Mouse (Mus musculus): ENCODE measurements around the gene Gja10. TPM values are rescaled to one million over a fixed set of nuclear protein-coding genes. Genes with fewer than 3 reads are reported as not detected.

Gene Gja10
- polyA plus RNA-seq, 1 experiment from 2014 or later = not detected

- Histone ChIP-seq H3K9ac (ENCODE audit: low read depth, low read length) (no peak overlapping the region), H3K27ac (replicated peaks; ENCODE audit: low read depth, low read length) (no peak overlapping the region), H3K4me3 (ENCODE audit: low read depth, low read length) (no peak overlapping the region), H3K36me3 (ENCODE audit: control insufficient read depth, insufficient read depth, low read length) (0 out of 2 replicates have a peak, but pooled peaks cover 7% of the 10 kb centered on the region), H3K4me2 (ENCODE audit: low read depth, low read length) (no peak overlapping the region), H3K27me3 (replicated peaks; ENCODE audit: control insufficient read depth, insufficient read depth, low read length) (no peaks in the 10 kb centered on the region), H3K4me1 (ENCODE audit: control insufficient read depth, insufficient read depth, low read length) (no peaks in the 10 kb centered on the region), H3K9me3 (ENCODE audit: control insufficient read depth, low read length) (no peaks in the 10 kb centered on the region)
- WGBS = 77% methylated on average over 8 of the region's 8 CpGs
- ATAC-seq (ENCODE audit: low read depth) = no peak
- no peak for DNase-seq (ENCODE audit: low spot score)
Measured at GRCm38 (mm10) chr4:32579850-32580249, 22.7 kb downstream of the Gja10 start.

DNA sequence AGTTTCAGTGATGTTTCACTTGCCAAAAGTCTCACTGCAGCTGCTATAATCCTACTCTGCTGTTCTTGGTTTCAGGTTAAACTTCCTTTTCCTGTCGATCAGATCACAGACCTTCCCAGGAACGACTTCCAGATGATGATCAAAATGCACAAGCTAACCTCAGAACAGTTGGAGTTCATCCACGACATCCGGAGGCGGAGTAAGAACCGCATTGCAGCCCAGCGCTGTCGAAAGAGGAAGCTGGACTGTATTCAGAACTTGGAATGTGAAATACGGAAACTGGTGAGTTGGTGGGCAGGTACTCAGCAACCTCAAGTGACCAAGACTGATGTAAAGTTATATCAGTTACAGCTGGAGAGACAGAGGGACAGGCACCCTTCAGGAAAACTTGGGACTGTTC, 27.4 kb downstream of the Gja10 start:
- Histone ChIP-seq H3K4me2 (ENCODE audit: low read depth, low read length) (no peak overlapping the region), H3K9me3 (ENCODE audit: control insufficient read depth, low read length) (no peaks in the 10 kb centered on the region), H3K9ac (ENCODE audit: low read depth, low read length) (no peak overlapping the region), H3K4me1 (ENCODE audit: control insufficient read depth, insufficient read depth, low read length) (no peaks in the 10 kb centered on the region), H3K4me3 (ENCODE audit: low read depth, low read length) (no peak overlapping the region), H3K27me3 (replicated peaks; ENCODE audit: control insufficient read depth, insufficient read depth, low read length) (no peaks in the 10 kb centered on the region), H3K27ac (replicated peaks; ENCODE audit: low read depth, low read length) (no peak overlapping the region), H3K36me3 (ENCODE audit: control insufficient read depth, insufficient read depth, low read length) (0 out of 2 replicates have a peak, but pooled peaks cover 4% of the 10 kb centered on the region)
- DNase-seq (ENCODE audit: low spot score) (peak; percentile 62), ATAC-seq (ENCODE audit: low read depth) (no peak)
- WGBS = 26% methylated on average over 9 of the region's 9 CpGs

DNA sequence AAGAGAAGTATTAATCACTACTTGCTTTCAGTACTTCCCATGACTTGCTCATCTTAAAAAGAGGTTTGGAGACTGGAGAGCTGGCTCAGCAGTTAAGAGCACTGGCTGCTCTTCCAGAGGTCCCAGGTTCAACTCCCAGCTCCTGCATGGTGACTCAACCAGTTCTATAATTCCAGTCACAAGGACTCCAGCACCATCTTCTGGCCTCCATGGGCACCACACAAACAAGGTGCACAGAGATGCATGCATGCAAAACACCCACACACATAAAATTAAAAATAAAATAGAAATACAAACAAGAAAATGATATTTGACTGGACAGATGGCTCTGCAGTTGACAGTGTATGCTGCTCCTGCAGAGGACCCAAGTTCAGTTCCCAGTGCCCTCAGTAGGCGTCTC, 28.0 kb downstream of the Gja10 start:
- no peak for ATAC-seq (ENCODE audit: low read depth)
- DNase-seq (ENCODE audit: low spot score) = no peak
- H3K4me2 ChIP-seq (ENCODE audit: low read depth, low read length) = no peak overlapping the region
- H3K4me3 ChIP-seq (ENCODE audit: low read depth, low read length) = no peak overlapping the region
- H3K9me3 ChIP-seq (ENCODE audit: control insufficient read depth, low read length) = no peaks in the 10 kb centered on the region
- no peaks in the 10 kb centered on the region for H3K4me1 ChIP-seq (ENCODE audit: control insufficient read depth, insufficient read depth, low read length)
- no peak overlapping the region for H3K9ac ChIP-seq (ENCODE audit: low read depth, low read length)
- H3K36me3 ChIP-seq (ENCODE audit: control insufficient read depth, insufficient read depth, low read length) = no peaks in the 10 kb centered on the region
- 82% methylated on average over 1 of the region's 1 CpGs for WGBS
- H3K27me3 ChIP-seq (replicated peaks; ENCODE audit: control insufficient read depth, insufficient read depth, low read length) = no peaks in the 10 kb centered on the region
- no peak overlapping the region for H3K27ac ChIP-seq (replicated peaks; ENCODE audit: low read depth, low read length)

DNA sequence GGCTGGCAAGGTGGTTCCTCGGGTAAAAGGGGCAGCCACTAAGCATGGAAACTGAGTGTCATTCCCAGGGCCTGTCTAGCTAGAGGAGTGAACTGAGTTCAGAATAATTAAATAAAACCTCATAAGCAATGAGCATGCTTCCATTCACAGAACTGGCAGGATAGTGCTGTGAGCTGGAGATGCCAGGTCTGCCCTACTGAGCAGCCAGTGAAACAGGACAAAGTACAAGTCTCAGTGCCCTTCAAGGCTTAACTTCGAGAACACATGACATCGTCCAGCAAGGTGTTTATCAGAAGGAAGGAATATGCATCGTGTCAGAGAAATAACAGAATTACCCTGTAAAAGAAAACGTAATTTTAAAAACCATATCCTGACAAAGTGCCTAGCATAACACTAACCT, 29.0 kb downstream of the Gja10 start:
- ATAC-seq (ENCODE audit: low read depth) = no peak
- DNase-seq (ENCODE audit: low spot score) = no peak
- Histone ChIP-seq H3K27me3 (replicated peaks; ENCODE audit: control insufficient read depth, insufficient read depth, low read length) (no peaks in the 10 kb centered on the region), H3K4me3 (ENCODE audit: low read depth, low read length) (no peak overlapping the region), H3K4me1 (ENCODE audit: control insufficient read depth, insufficient read depth, low read length) (no peaks in the 10 kb centered on the region), H3K9me3 (ENCODE audit: control insufficient read depth, low read length) (no peaks in the 10 kb centered on the region), H3K9ac (ENCODE audit: low read depth, low read length) (no peak overlapping the region), H3K27ac (replicated peaks; ENCODE audit: low read depth, low read length) (no peak overlapping the region), H3K4me2 (ENCODE audit: low read depth, low read length) (no peak overlapping the region), H3K36me3 (ENCODE audit: control insufficient read depth, insufficient read depth, low read length) (no peaks in the 10 kb centered on the region)
- WGBS = 87% methylated on average over 5 of the region's 5 CpGs

- Histone ChIP-seq H3K27me3 (replicated peaks; ENCODE audit: control insufficient read depth, insufficient read depth, low read length) (no peaks in the 10 kb centered on the region), H3K36me3 (ENCODE audit: control insufficient read depth, insufficient read depth, low read length) (no peaks in the 10 kb centered on the region), H3K4me3 (ENCODE audit: low read depth, low read length) (no peak overlapping the region), H3K9me3 (ENCODE audit: control insufficient read depth, low read length) (no peaks in the 10 kb centered on the region), H3K4me2 (ENCODE audit: low read depth, low read length) (no peak overlapping the region), H3K4me1 (ENCODE audit: control insufficient read depth, insufficient read depth, low read length) (no peaks in the 10 kb centered on the region), H3K27ac (replicated peaks; ENCODE audit: low read depth, low read length) (no peak overlapping the region), H3K9ac (ENCODE audit: low read depth, low read length) (no peak overlapping the region)
- WGBS = 60% methylated on average over 1 of the region's 1 CpGs
- DNase-seq (ENCODE audit: low spot score) = peak; percentile 71
- ATAC-seq (ENCODE audit: low read depth) = peak; percentile 54
Measured at GRCm38 (mm10) chr4:32572118-32572517, 30.4 kb downstream of the Gja10 start.

GRCm38 (mm10) chr4:32571441-32571840, 31.1 kb downstream of the Gja10 start:
- ATAC-seq (ENCODE audit: low read depth) = no peak

GRCm38 (mm10) chr4:32570939-32571317, 31.6 kb downstream of the Gja10 start:
- no peaks in the 10 kb centered on the region for H3K27me3 ChIP-seq (replicated peaks; ENCODE audit: control insufficient read depth, insufficient read depth, low read length)
- H3K9ac ChIP-seq (ENCODE audit: low read depth, low read length) = no peak overlapping the region
- H3K27ac ChIP-seq (replicated peaks; ENCODE audit: low read depth, low read length) = no peak overlapping the region
- ATAC-seq (ENCODE audit: low read depth) (no peak), DNase-seq (ENCODE audit: low spot score) (no peak)
- H3K4me2 ChIP-seq (ENCODE audit: low read depth, low read length) = no peak overlapping the region
- H3K9me3 ChIP-seq (ENCODE audit: control insufficient read depth, low read length) = no peaks in the 10 kb centered on the region
- 73% methylated on average over 8 of the region's 8 CpGs for WGBS
- no peaks in the 10 kb centered on the region for H3K4me1 ChIP-seq (ENCODE audit: control insufficient read depth, insufficient read depth, low read length)
- H3K4me3 ChIP-seq (ENCODE audit: low read depth, low read length) = no peak overlapping the region
- no peaks in the 10 kb centered on the region for H3K36me3 ChIP-seq (ENCODE audit: control insufficient read depth, insufficient read depth, low read length)

More at GRCm38 (mm10) chr4:32571441-32571840, 31.1 kb downstream of the Gja10 start:
- no peaks in the 10 kb centered on the region for H3K4me1 ChIP-seq (ENCODE audit: control insufficient read depth, insufficient read depth, low read length)
- H3K4me3 ChIP-seq (ENCODE audit: low read depth, low read length) = no peak overlapping the region
- no peak for DNase-seq (ENCODE audit: low spot score)
- H3K36me3 ChIP-seq (ENCODE audit: control insufficient read depth, insufficient read depth, low read length) = no peaks in the 10 kb centered on the region
- H3K27me3 ChIP-seq (replicated peaks; ENCODE audit: control insufficient read depth, insufficient read depth, low read length) = no peaks in the 10 kb centered on the region
- 64% methylated on average over 3 of the region's 3 CpGs for WGBS
- no peak overlapping the region for H3K4me2 ChIP-seq (ENCODE audit: low read depth, low read length)
- no peak overlapping the region for H3K27ac ChIP-seq (replicated peaks; ENCODE audit: low read depth, low read length)
- no peak overlapping the region for H3K9ac ChIP-seq (ENCODE audit: low read depth, low read length)
- no peaks in the 10 kb centered on the region for H3K9me3 ChIP-seq (ENCODE audit: control insufficient read depth, low read length)

- 55% methylated on average over 17 of the region's 17 CpGs for whole genome bisulfite sequencing
Measured at GRCm38 (mm10) chr4:32569995-32570938, 32.3 kb downstream of the Gja10 start.

GRCm38 (mm10) chr4:32569054-32569453, 33.5 kb downstream of the Gja10 start:
- Histone ChIP-seq H3K4me3 (ENCODE audit: low read depth, low read length) (no peak overlapping the region), H3K27me3 (replicated peaks; ENCODE audit: control insufficient read depth, insufficient read depth, low read length) (no peaks in the 10 kb centered on the region), H3K27ac (replicated peaks; ENCODE audit: low read depth, low read length) (no peak overlapping the region), H3K4me2 (ENCODE audit: low read depth, low read length) (no peak overlapping the region), H3K4me1 (ENCODE audit: control insufficient read depth, insufficient read depth, low read length) (no peaks in the 10 kb centered on the region), H3K9me3 (ENCODE audit: control insufficient read depth, low read length) (no peaks in the 10 kb centered on the region), H3K36me3 (ENCODE audit: control insufficient read depth, insufficient read depth, low read length) (no peaks in the 10 kb centered on the region), H3K9ac (ENCODE audit: low read depth, low read length) (no peak overlapping the region)
- ATAC-seq (ENCODE audit: low read depth) (no peak), DNase-seq (ENCODE audit: low spot score) (no peak)
- WGBS = 78% methylated on average over 4 of the region's 4 CpGs

More at GRCm38 (mm10) chr4:32569995-32570938, 32.3 kb downstream of the Gja10 start:
- ATAC-seq (ENCODE audit: low read depth) = no peak; the same call in 1 of the 2 replicates
- no peaks in the 10 kb centered on the region for H3K9me3 ChIP-seq (ENCODE audit: control insufficient read depth, low read length)
- H3K4me3 ChIP-seq (ENCODE audit: low read depth, low read length) = no peak overlapping the region
- no peak overlapping the region for H3K4me2 ChIP-seq (ENCODE audit: low read depth, low read length)
- no peaks in the 10 kb centered on the region for H3K36me3 ChIP-seq (ENCODE audit: control insufficient read depth, insufficient read depth, low read length)
- peak; percentile 32 for DNase-seq (ENCODE audit: low spot score)
- H3K4me1 ChIP-seq (ENCODE audit: control insufficient read depth, insufficient read depth, low read length) = no peaks in the 10 kb centered on the region
- no peak overlapping the region for H3K9ac ChIP-seq (ENCODE audit: low read depth, low read length)
- no peak overlapping the region for H3K27ac ChIP-seq (replicated peaks; ENCODE audit: low read depth, low read length)
- H3K27me3 ChIP-seq (replicated peaks; ENCODE audit: control insufficient read depth, insufficient read depth, low read length) = no peaks in the 10 kb centered on the region
